In the genomic region with DNA sequence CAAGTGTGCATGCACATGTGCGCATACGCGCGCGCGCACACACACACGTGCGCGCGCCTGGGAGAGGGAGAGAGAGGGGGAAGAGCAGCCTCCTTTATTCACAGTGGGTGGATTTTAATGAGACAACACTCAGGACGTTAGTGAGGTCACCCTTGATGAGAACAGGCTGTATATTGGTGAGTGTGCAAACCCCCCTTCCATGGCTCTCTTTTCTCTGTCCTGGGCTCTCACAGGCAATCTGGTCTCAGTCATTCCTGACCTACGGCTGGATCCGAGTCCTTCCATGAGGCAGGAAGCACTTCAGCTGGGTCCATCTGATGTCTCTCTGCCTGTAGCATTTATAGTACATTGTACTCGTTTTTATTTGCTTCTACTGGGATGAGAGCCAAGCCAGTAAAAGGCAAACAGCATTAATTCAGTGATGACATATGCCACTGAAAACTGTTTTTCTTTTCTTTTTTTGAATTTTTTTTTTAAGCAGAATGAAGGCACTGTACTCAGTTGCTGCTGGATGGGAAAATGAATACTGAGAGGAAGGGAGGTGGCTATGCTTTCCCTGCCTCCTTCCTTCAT, we compare ENCODE assay signal across 12 mouse cellular contexts.
DNase-seq lines count a peak whose midpoint lies in the region; ATAC-seq and TF ChIP-seq lines count a peak whose summit lies in the region.
"Had no signal": no experiment of that assay in that cellular context is flagged by ENCODE, and none has a peak within 500 bp of the region (broad histone marks: within the 10 kb centered on the region; RNA-seq: fewer than 3 reads in every experiment).

No protein-coding gene starts in this region.

- H3K4me2 ChIP-seq in heart, embryonic 13.5 days, result no peak overlapping the region
- no peak overlapping the region for H3K4me2 ChIP-seq in lung, embryonic 15.5 days
- no peak overlapping the region for H3K4me2 ChIP-seq in forebrain, postnatal 0 days (ENCODE audit: low read depth)
- no peak overlapping the region for H3K4me2 ChIP-seq in limb, embryonic 14.5 days (replicated peaks; ENCODE audit: low read depth, low read length, severe bottlenecking)
- H3K4me2 ChIP-seq: embryonic facial prominence, embryonic 15.5 days had no signal

- H3K36me3 ChIP-seq in heart, embryonic 13.5 days, result no peaks in the 10 kb centered on the region
- H3K36me3 ChIP-seq in lung, embryonic 15.5 days, result no peaks in the 10 kb centered on the region
- no peaks in the 10 kb centered on the region for H3K36me3 ChIP-seq in forebrain, postnatal 0 days (ENCODE audit: insufficient read depth)
- no peaks in the 10 kb centered on the region for H3K36me3 ChIP-seq in limb, embryonic 14.5 days (ENCODE audit: control insufficient read depth, insufficient read depth, low read length)
- H3K36me3 ChIP-seq: embryonic facial prominence, embryonic 15.5 days had no signal

- TF ChIP-seq POLR2A in lung, adult 2 months (IDR thresholded peaks at IDR 0.05; ENCODE audit: borderline replicate concordance, extremely low read depth, low read depth, low read length), result no peak
- TF ChIP-seq POLR2A in limb, embryonic 14.5 days (IDR thresholded peaks at IDR 0.05; ENCODE audit: borderline replicate concordance, extremely low read depth, insufficient read depth, insufficient read length), result no peak

- H3K9me3 ChIP-seq in heart, embryonic 13.5 days, result no peaks in the 10 kb centered on the region
- no peaks in the 10 kb centered on the region for H3K9me3 ChIP-seq in lung, embryonic 15.5 days
- no peaks in the 10 kb centered on the region for H3K9me3 ChIP-seq in forebrain, postnatal 0 days (ENCODE audit: low read length)
- H3K9me3 ChIP-seq in limb, embryonic 14.5 days (ENCODE audit: control insufficient read depth, low read length), result no peaks in the 10 kb centered on the region
- H3K9me3 ChIP-seq: embryonic facial prominence, embryonic 15.5 days had no signal

- H3K4me3 ChIP-seq in heart, embryonic 13.5 days, result no peak overlapping the region
- H3K4me3 ChIP-seq in lung, embryonic 15.5 days, result no peak overlapping the region
- H3K4me3 ChIP-seq in lung, adult 2 months (replicated peaks; ENCODE audit: extremely low read depth, low read depth, low read length), result no peak overlapping the region
- no peak overlapping the region for H3K4me3 ChIP-seq in forebrain, postnatal 0 days (ENCODE audit: low read depth, low read length)
- no peak overlapping the region for H3K4me3 ChIP-seq in limb, embryonic 14.5 days (replicated peaks; ENCODE audit: low read length)
- H3K4me3 ChIP-seq: embryonic facial prominence, embryonic 15.5 days had no signal

- no peak for TF ChIP-seq CTCF in lung, adult 2 months (IDR thresholded peaks at IDR 0.05; ENCODE audit: insufficient read depth, low read length)
- TF ChIP-seq CTCF in forebrain, postnatal 0 days (IDR thresholded peaks at IDR 0.05; ENCODE audit: low read depth), result no peak

- ATAC-seq in heart, embryonic 13.5 days (ENCODE audit: extremely low read depth, insufficient number of reproducible peaks, low FRiP score, low TSS enrichment), result no peak
- peak; percentile 68; the same call in 1 of the 2 replicates for ATAC-seq in lung, embryonic 15.5 days (ENCODE audit: borderline replicate concordance, extremely low read depth, low FRiP score, low TSS enrichment)
- peak; percentile 72 for ATAC-seq in forebrain, postnatal 0 days
- ATAC-seq in limb, embryonic 14.5 days (ENCODE audit: low FRiP score, low read depth), result no peak; the same call in 1 of the 2 replicates

- 82% methylated on average over 14 of the region's 14 CpGs for WGBS in heart, embryonic 13.5 days
- 72% methylated on average over 14 of the region's 14 CpGs for WGBS in lung, embryonic 15.5 days
- WGBS in lung, adult 2 months, result 76% methylated on average over 14 of the region's 14 CpGs
- WGBS in forebrain, postnatal 0 days, result 66% methylated on average over 14 of the region's 14 CpGs
- WGBS in limb, embryonic 14.5 days, result 71% methylated on average over 14 of the region's 14 CpGs

- H3K27ac ChIP-seq in heart, embryonic 13.5 days (replicated peaks), result peak overlapping the region; percentile 28; the same call in 1 of the 2 replicates
- H3K27ac ChIP-seq in lung, embryonic 15.5 days, result no peak overlapping the region
- peak overlapping the region; percentile 35; the same call in 1 of the 2 replicates for H3K27ac ChIP-seq in forebrain, postnatal 0 days (ENCODE audit: low read depth, low read length)
- no peak overlapping the region; the same call in 1 of the 2 replicates for H3K27ac ChIP-seq in limb, embryonic 14.5 days (replicated peaks; ENCODE audit: low read depth, low read length)
- H3K27ac ChIP-seq: embryonic facial prominence, embryonic 15.5 days; macrophage had no signal

- DNase-seq in heart, adult 18-20 months, result no peak
- DNase-seq in lung, adult 2 months, result no peak
- DNase-seq in forebrain, postnatal 0 days, result peak; percentile 63
- DNase-seq in limb, embryonic 14.5 days (ENCODE audit: low spot score), result peak; percentile 40
- no peak for DNase-seq in gastrocnemius, postnatal 25 days
- DNase-seq in spleen, adult 18-20 months, result no peak
- DNase-seq: cerebellum, adult 9-11 months; gastrocnemius, postnatal 36 days had no signal

- H3K27me3 ChIP-seq in heart, embryonic 13.5 days (replicated peaks), result no peaks in the 10 kb centered on the region
- H3K27me3 ChIP-seq in lung, embryonic 15.5 days, result no peaks in the 10 kb centered on the region
- H3K27me3 ChIP-seq in forebrain, postnatal 0 days (ENCODE audit: insufficient read depth, low read length), result no peaks in the 10 kb centered on the region
- no peaks in the 10 kb centered on the region for H3K27me3 ChIP-seq in limb, embryonic 14.5 days (ENCODE audit: control insufficient read depth, insufficient read depth, low read length)
- H3K27me3 ChIP-seq: embryonic facial prominence, embryonic 15.5 days had no signal

- H3K4me1 ChIP-seq in heart, embryonic 13.5 days, result peaks cover 6% of the 10 kb centered on the region
- H3K4me1 ChIP-seq in lung, embryonic 15.5 days, result peaks cover 4% of the 10 kb centered on the region; the same call in 1 of the 2 replicates
- H3K4me1 ChIP-seq in lung, adult 2 months (ENCODE audit: control insufficient read depth, insufficient read depth, low read length), result no peaks in the 10 kb centered on the region
- H3K4me1 ChIP-seq in forebrain, postnatal 0 days (ENCODE audit: insufficient read depth), result 0 out of 2 replicates have a peak, but pooled peaks cover 11% of the 10 kb centered on the region
- peaks cover 14% of the 10 kb centered on the region for H3K4me1 ChIP-seq in limb, embryonic 14.5 days (ENCODE audit: control insufficient read depth, insufficient read depth, low read length)
- H3K4me1 ChIP-seq: embryonic facial prominence, embryonic 15.5 days had no signal

- no peak overlapping the region for H3K9ac ChIP-seq in heart, embryonic 13.5 days
- H3K9ac ChIP-seq in lung, embryonic 15.5 days, result no peak overlapping the region
- no peak overlapping the region for H3K9ac ChIP-seq in forebrain, postnatal 0 days
- H3K9ac ChIP-seq in limb, embryonic 14.5 days (ENCODE audit: low read depth, low read length, severe bottlenecking), result no peak overlapping the region
- H3K9ac ChIP-seq: embryonic facial prominence, embryonic 15.5 days had no signal

Comparison
In these comparisons a context has a peak if more than half of its experiments do, and no peak if none do; other contexts are left out.
1. ATAC-seq: peak in lung, embryonic 15.5 days (single experiment) and forebrain, postnatal 0 days (single experiment); none in heart, embryonic 13.5 days (single experiment) and limb, embryonic 14.5 days (single experiment).
2. H3K27ac ChIP-seq: peak in heart, embryonic 13.5 days (single experiment) and forebrain, postnatal 0 days (single experiment); none in lung, embryonic 15.5 days (single experiment) and limb, embryonic 14.5 days (single experiment).
3. DNase-seq: peak in forebrain, postnatal 0 days (single experiment) and limb, embryonic 14.5 days (single experiment); none in heart, adult 18-20 months (0 of 2), lung, adult 2 months (single experiment), gastrocnemius, postnatal 25 days (single experiment) and spleen, adult 18-20 months (0 of 2).